Mouse (Mus musculus) urinary bladder, postnatal 36 days (tissue): ENCODE measurements around the gene Fam172a.
A peak's percentile ranks its signal among the peaks of the same experiment; 100 is the strongest.
"Not testable (repeated sequence)": the region's sequence is repeated elsewhere in the genome, so short reads cannot be mapped to it uniquely, and the experiment has no call there.

ENCODE experiments used
- DNase-seq, 2 experiments: peaks; one replicate each; pipeline ENCODE4 v3.0.0; 2022; ENCODE audit warnings: low spot score in 2 of 2, mixed read lengths in 1 of 2

Fam172a gene

GRCm38 (mm10) chr13:77701733-77702132 is at the start of gene Fam172a:
Fam172a (plus strand) TSS chr13:77702033.
- not testable (repeated sequence) for DNase-seq

GRCm38 (mm10) chr13:77688651-77689050 is 13.2 kb upstream of the Fam172a start:
- no peak for DNase-seq

- DNase-seq = peak; percentile 89 to 93
Measured at GRCm38 (mm10) chr13:77708514-77709013, 6.7 kb downstream of the Fam172a start.

GRCm38 (mm10) chr13:77717499-77717898 is 15.7 kb downstream of the Fam172a start:
- DNase-seq = no peak

- no peak for DNase-seq
Measured at GRCm38 (mm10) chr13:77742822-77743221, 41.0 kb downstream of the Fam172a start.

- DNase-seq = no peak
Measured at GRCm38 (mm10) chr13:77777606-77778005, 75.8 kb downstream of the Fam172a start.

- not testable (repeated sequence) for DNase-seq
Measured at GRCm38 (mm10) chr13:77807341-77807740, 105.5 kb downstream of the Fam172a start.

GRCm38 (mm10) chr13:77810449-77810848 is 108.6 kb downstream of the Fam172a start:
- no peak for DNase-seq

GRCm38 (mm10) chr13:77826138-77826537 is 124.3 kb downstream of the Fam172a start:
- no peak for DNase-seq

- no peak for DNase-seq
Measured at GRCm38 (mm10) chr13:77843017-77843654, 141.3 kb downstream of the Fam172a start.

- DNase-seq = no peak
Measured at GRCm38 (mm10) chr13:77848868-77849267, 147.0 kb downstream of the Fam172a start.

GRCm38 (mm10) chr13:77864804-77865203 is 163.0 kb downstream of the Fam172a start:
- no peak for DNase-seq

- no peak for DNase-seq
Measured at GRCm38 (mm10) chr13:77868314-77868713, 166.5 kb downstream of the Fam172a start.

GRCm38 (mm10) chr13:77878120-77878519 is 176.3 kb downstream of the Fam172a start:
- no peak for DNase-seq

- DNase-seq = no peak
Measured at GRCm38 (mm10) chr13:77878545-77878944, 176.7 kb downstream of the Fam172a start.

GRCm38 (mm10) chr13:77897619-77898018 is 195.8 kb downstream of the Fam172a start:
- DNase-seq = no peak

GRCm38 (mm10) chr13:77898066-77898796 is 196.4 kb downstream of the Fam172a start:
- no peak for DNase-seq

GRCm38 (mm10) chr13:77899725-77900124 is 197.9 kb downstream of the Fam172a start:
- no peak for DNase-seq

GRCm38 (mm10) chr13:77900843-77901242 is 199.0 kb downstream of the Fam172a start:
- DNase-seq = no peak

- no peak for DNase-seq
Measured at GRCm38 (mm10) chr13:77909184-77909583, 207.4 kb downstream of the Fam172a start.

GRCm38 (mm10) chr13:77922834-77923233 is 221.0 kb downstream of the Fam172a start:
- DNase-seq = no peak

- DNase-seq = no peak
Measured at GRCm38 (mm10) chr13:77957611-77958010, 255.8 kb downstream of the Fam172a start.
